Mouse (Mus musculus) lung, postnatal 0 days (tissue): ENCODE measurements around the gene Tnni2.

Experiments used
- CTCF ChIP-seq: IDR thresholded peaks from 2 replicates; pipeline ENCODE4 v1.5.1; 2016; ENCODE audit warnings: antibody characterized with exemption, mild to moderate bottlenecking
- EP300 ChIP-seq: IDR thresholded peaks from 2 replicates; pipeline ENCODE4 v1.6.1; 2016; ENCODE audit warnings: antibody characterized with exemption, mild to moderate bottlenecking, control low read depth

DNA sequence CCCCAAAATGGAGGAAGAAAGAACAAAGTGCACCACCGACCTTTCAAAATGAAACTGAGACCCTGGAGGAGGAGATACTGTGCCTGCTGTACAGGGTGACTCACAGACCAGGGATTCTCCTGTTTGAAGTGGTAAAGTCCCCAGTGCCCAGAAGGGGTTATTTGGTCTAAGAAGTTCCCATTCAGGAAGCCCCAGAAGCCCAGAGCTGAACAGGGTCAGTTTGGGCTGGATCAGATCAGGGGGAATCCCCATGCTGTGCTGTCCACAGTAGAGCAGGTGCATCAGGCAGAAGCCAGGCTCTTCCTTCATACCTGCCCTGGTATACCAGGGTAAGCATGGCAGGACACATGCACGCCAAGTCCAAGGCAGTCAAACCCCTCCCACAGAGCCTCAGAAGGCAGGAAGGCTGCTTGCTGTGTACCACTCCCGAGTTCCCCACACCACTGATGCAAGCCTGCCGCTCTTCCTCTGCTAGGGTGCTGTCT lies 21.0 kb downstream of the Tnni2 start:
- TF ChIP-seq CTCF = no peak
- TF ChIP-seq EP300 = no peak
